ENCODE assay signal across 27 mouse cellular contexts in genomic region chr7:140864761-140865160, GRCm38 (mm10). TPM values are rescaled to one million over a fixed set of nuclear protein-coding genes. Genes with fewer than 3 reads are reported as not detected.
DNase-seq lines count a peak whose midpoint lies in the region; ATAC-seq and TF ChIP-seq lines count a peak whose summit lies in the region.
"Had no signal": no experiment of that assay in that cellular context is flagged by ENCODE, and none has a peak within 500 bp of the region (broad histone marks: within the 10 kb centered on the region; RNA-seq: fewer than 3 reads in every experiment).

No protein-coding gene starts in this region.

- DNase-seq in lung, adult 2 months = no peak
- DNase-seq in lung, postnatal 0 days (ENCODE audit: low spot score) = no peak
- DNase-seq in testis, postnatal 10 days (ENCODE audit: low spot score) = no peak
- DNase-seq: adrenal gland, adult 8-10 months; adrenal gland, postnatal 14 days; adrenal gland, postnatal 36 days; B cell, adult 2 months; cerebellum, adult 11-12 months; cerebellum, adult 2 months; cerebellum, adult 9-10 months; cerebellum, postnatal 25 days; embryo, embryonic 11 days; forebrain, postnatal 0 days had no signal

- TF ChIP-seq CTCF in lung, adult 2 months (IDR thresholded peaks at IDR 0.05; ENCODE audit: insufficient read depth, low read length) = no peak
- no peak for TF ChIP-seq CTCF in lung, postnatal 0 days (IDR thresholded peaks at IDR 0.05)
- no peak for TF ChIP-seq CTCF in testis, adult 2 months (IDR thresholded peaks at IDR 0.05; ENCODE audit: control insufficient read depth, insufficient read depth, insufficient replicate concordance, low read depth, low read length)

- H3K9ac ChIP-seq in lung, postnatal 0 days (replicated peaks; ENCODE audit: low read depth) = no peak overlapping the region
- H3K9ac ChIP-seq in forebrain, embryonic 12.5 days = no peak overlapping the region
- H3K9ac ChIP-seq: embryonic facial prominence, embryonic 13.5 days; embryonic facial prominence, embryonic 15.5 days; forebrain, embryonic 13.5 days; forebrain, embryonic 15.5 days; forebrain, postnatal 0 days had no signal

- no peak for ATAC-seq in lung, postnatal 0 days
- ATAC-seq in forebrain, embryonic 12.5 days (ENCODE audit: low FRiP score) = no peak
- ATAC-seq: activated CD4-positive, CD25-positive, alpha-beta regulatory T cell, adult 4 months; CD4-positive, CD25-positive, alpha-beta regulatory T cell, adult 4 months; forebrain, embryonic 13.5 days; forebrain, embryonic 15.5 days; forebrain, postnatal 0 days; Patski had no signal

- H3K27me3 ChIP-seq in lung, postnatal 0 days (replicated peaks; ENCODE audit: insufficient read depth, low read length) = no peaks in the 10 kb centered on the region
- H3K27me3 ChIP-seq in testis, adult 2 months (ENCODE audit: control insufficient read depth, insufficient read depth, low read length) = no peaks in the 10 kb centered on the region
- H3K27me3 ChIP-seq in myocyte (ENCODE audit: control insufficient read depth, insufficient read depth, insufficient read length) = no peaks in the 10 kb centered on the region
- no peaks in the 10 kb centered on the region for H3K27me3 ChIP-seq in forebrain, embryonic 12.5 days
- H3K27me3 ChIP-seq: CH12.LX; embryonic facial prominence, embryonic 13.5 days; embryonic facial prominence, embryonic 15.5 days; forebrain, embryonic 13.5 days; forebrain, embryonic 15.5 days; Patski had no signal

- H3K4me3 ChIP-seq in lung, adult 2 months (replicated peaks; ENCODE audit: extremely low read depth, low read depth, low read length) = no peak overlapping the region
- H3K4me3 ChIP-seq in lung, postnatal 0 days (ENCODE audit: low read depth, low read length) = no peak overlapping the region
- no peak overlapping the region for H3K4me3 ChIP-seq in testis, adult 2 months (ENCODE audit: control insufficient read depth, low read depth, low read length)
- H3K4me3 ChIP-seq in myocyte = no peak overlapping the region
- H3K4me3 ChIP-seq in forebrain, embryonic 12.5 days (replicated peaks) = no peak overlapping the region
- H3K4me3 ChIP-seq: embryonic facial prominence, embryonic 13.5 days; embryonic facial prominence, embryonic 15.5 days; forebrain, embryonic 10.5 days; forebrain, embryonic 13.5 days; forebrain, embryonic 15.5 days had no signal

- no peak overlapping the region for H3K4me2 ChIP-seq in lung, postnatal 0 days (replicated peaks; ENCODE audit: low read depth, low read length)
- no peak overlapping the region for H3K4me2 ChIP-seq in myocyte (ENCODE audit: low read depth)
- no peak overlapping the region for H3K4me2 ChIP-seq in forebrain, embryonic 12.5 days
- H3K4me2 ChIP-seq: embryonic facial prominence, embryonic 13.5 days; embryonic facial prominence, embryonic 15.5 days; forebrain, embryonic 13.5 days; forebrain, embryonic 15.5 days had no signal

- peaks cover 30% of the 10 kb centered on the region for H3K36me3 ChIP-seq in lung, postnatal 0 days (ENCODE audit: insufficient read depth, low read length)
- no peaks in the 10 kb centered on the region; the same call in 1 of the 2 replicates for H3K36me3 ChIP-seq in testis, adult 2 months (ENCODE audit: control insufficient read depth, insufficient read depth, low read length)
- peaks cover 35% of the 10 kb centered on the region for H3K36me3 ChIP-seq in myocyte (ENCODE audit: control insufficient read depth, insufficient read depth)
- peaks cover 65% of the 10 kb centered on the region for H3K36me3 ChIP-seq in forebrain, embryonic 12.5 days (replicated peaks)

- H3K79me2 ChIP-seq in myocyte (ENCODE audit: control insufficient read depth, insufficient read depth) = peaks cover 18% of the 10 kb centered on the region

- 83% methylated on average over 12 of the region's 12 CpGs for WGBS in lung, adult 2 months
- WGBS in lung, postnatal 0 days = 85% methylated on average over 12 of the region's 12 CpGs
- 95% methylated on average over 12 of the region's 12 CpGs for WGBS in forebrain, embryonic 12.5 days

- no peak overlapping the region for H3ac ChIP-seq in myocyte (ENCODE audit: control insufficient read depth, insufficient read length)

- no peaks in the 10 kb centered on the region for H3K4me1 ChIP-seq in lung, adult 2 months (ENCODE audit: control insufficient read depth, insufficient read depth, low read length)
- H3K4me1 ChIP-seq in lung, postnatal 0 days (ENCODE audit: insufficient read depth, low read depth, low read length) = no peaks in the 10 kb centered on the region
- H3K4me1 ChIP-seq in testis, adult 2 months (ENCODE audit: control insufficient read depth, insufficient read depth, low read length) = no peaks in the 10 kb centered on the region
- 0 out of 2 replicates have a peak, but pooled peaks cover under 1% of the 10 kb centered on the region for H3K4me1 ChIP-seq in forebrain, embryonic 12.5 days
- H3K4me1 ChIP-seq: forebrain, embryonic 10.5 days; forebrain, embryonic 13.5 days had no signal

- H3K9me3 ChIP-seq in lung, postnatal 0 days (ENCODE audit: low read length) = no peaks in the 10 kb centered on the region
- H3K9me3 ChIP-seq in forebrain, embryonic 12.5 days = no peaks in the 10 kb centered on the region
- H3K9me3 ChIP-seq: embryonic facial prominence, embryonic 13.5 days; embryonic facial prominence, embryonic 15.5 days; forebrain, embryonic 10.5 days; forebrain, embryonic 13.5 days; forebrain, embryonic 15.5 days; G1E had no signal

- TF ChIP-seq POLR2A in lung, adult 2 months (IDR thresholded peaks at IDR 0.05; ENCODE audit: borderline replicate concordance, extremely low read depth, low read depth, low read length) = 0 out of 2 replicates have a peak, but pooled peaks have one; percentile 8
- TF ChIP-seq POLR2A in testis, adult 2 months (IDR thresholded peaks at IDR 0.05; ENCODE audit: control insufficient read depth, low read depth, low read length) = peak; percentile 25; the same call in 1 of the 2 replicates
- peak; percentile 32 for TF ChIP-seq POLR2A in myocyte (IDR thresholded peaks at IDR 0.05; ENCODE audit: insufficient read length, low read depth)

- H3K27ac ChIP-seq in lung, postnatal 0 days (ENCODE audit: low read length) = no peak overlapping the region
- no peak overlapping the region for H3K27ac ChIP-seq in testis, adult 2 months (ENCODE audit: control insufficient read depth, insufficient read depth, low read depth, low read length)
- no peak overlapping the region for H3K27ac ChIP-seq in forebrain, embryonic 12.5 days
- H3K27ac ChIP-seq: embryonic facial prominence, embryonic 13.5 days; embryonic facial prominence, embryonic 15.5 days; forebrain, embryonic 10.5 days; forebrain, embryonic 13.5 days; forebrain, embryonic 15.5 days had no signal

- TF ChIP-seq EP300 in lung, postnatal 0 days (IDR thresholded peaks at IDR 0.05) = no peak

TF ChIP-seq in myocyte, 11 proteins besides CTCF, POLR2A, EP300 and RAD21:
- peak; percentile 98 for TF ChIP-seq POLR2AphosphoS2 (IDR thresholded peaks at IDR 0.05; ENCODE audit: insufficient read length, low read depth)
- TF ChIP-seq MYOD1 (IDR thresholded peaks at IDR 0.05; ENCODE audit: control insufficient read depth in 1 of 3, insufficient read length in 2 of 3, low read depth in 2 of 3) = no peak
- TF ChIP-seq E2F4 (IDR thresholded peaks at IDR 0.05; ENCODE audit: insufficient read depth) = no peak

RNA-seq across cellular contexts. Expression of gene Bet1l, which starts 7.4 kb away (rescaled TPM):
- 25.5 and 30.5 TPM in 2 replicates for polyA plus RNA-seq in lung, adult 2 months (2012; rRNA removed)
- 69.1 and 81.7 TPM in 2 replicates for polyA plus RNA-seq in lung, postnatal 0 days (2015; fragmentation: Nextera tagmentation; extraction: Ambion mirVana)
- polyA plus RNA-seq in testis, adult 2 months (2012; rRNA removed) = 20.8 and 22.9 TPM in 2 replicates
- 25.8 TPM for polyA plus RNA-seq in myocyte (2012; fragmentation: generic; extraction: Trizol)
- 27.6 and 27.8 TPM in 2 replicates for polyA plus RNA-seq in forebrain, embryonic 12.5 days (2016; fragmentation: Nextera tagmentation; extraction: Ambion mirVana)

RNA-seq across cellular contexts. Expression of gene Ric8a, which starts 8.0 kb away (rescaled TPM):
- 112 and 138 TPM in 2 replicates for polyA plus RNA-seq in lung, adult 2 months (2012; rRNA removed)
- polyA plus RNA-seq in lung, postnatal 0 days (2015; fragmentation: Nextera tagmentation; extraction: Ambion mirVana) = 63.6 and 68.0 TPM in 2 replicates
- polyA plus RNA-seq in testis, adult 2 months (2012; rRNA removed) = 33.7 and 34.5 TPM in 2 replicates
- polyA plus RNA-seq in myocyte (2012; fragmentation: generic; extraction: Trizol) = 123 TPM
- polyA plus RNA-seq in forebrain, embryonic 12.5 days (2016; fragmentation: Nextera tagmentation; extraction: Ambion mirVana) = 60.3 and 65.6 TPM in 2 replicates

RNA-seq across cellular contexts. Expression of gene Gm45785, which starts 8.6 kb away (rescaled TPM):
- polyA plus RNA-seq in lung, adult 2 months (2012; rRNA removed) = 2.2 TPM in 1 of 2 replicates, not detected in the other
- not detected in 2 replicates for polyA plus RNA-seq in lung, postnatal 0 days (2015; fragmentation: Nextera tagmentation; extraction: Ambion mirVana)
- not detected in 2 replicates for polyA plus RNA-seq in testis, adult 2 months (2012; rRNA removed)
- not detected for polyA plus RNA-seq in myocyte (2012; fragmentation: generic; extraction: Trizol)
- not detected in 2 replicates for polyA plus RNA-seq in forebrain, embryonic 12.5 days (2016; fragmentation: Nextera tagmentation; extraction: Ambion mirVana)
- polyA plus RNA-seq: activated CD4-positive, CD25-positive, alpha-beta regulatory T cell, adult 4 months; CD4-positive, CD25-positive, alpha-beta regulatory T cell, adult 4 months; embryonic facial prominence, embryonic 11.5 days; embryonic facial prominence, embryonic 13.5 days; embryonic facial prominence, embryonic 15.5 days; forebrain, embryonic 10.5 days; forebrain, embryonic 13.5 days; forebrain, embryonic 15.5 days; forebrain, postnatal 0 days; Patski had no signal

RNA-seq across cellular contexts. Expression of gene Psmd13, which starts 17.0 kb away (rescaled TPM):
- polyA plus RNA-seq in lung, adult 2 months (2012; rRNA removed) = 48.8 and 70.4 TPM in 2 replicates
- 157 and 164 TPM in 2 replicates for polyA plus RNA-seq in lung, postnatal 0 days (2015; fragmentation: Nextera tagmentation; extraction: Ambion mirVana)
- 74.8 and 77.4 TPM in 2 replicates for polyA plus RNA-seq in testis, adult 2 months (2012; rRNA removed)
- polyA plus RNA-seq in myocyte (2012; fragmentation: generic; extraction: Trizol) = 201 TPM
- 307 and 318 TPM in 2 replicates for polyA plus RNA-seq in forebrain, embryonic 12.5 days (2016; fragmentation: Nextera tagmentation; extraction: Ambion mirVana)

RNA-seq across cellular contexts. Expression of gene Odf3, which starts 17.2 kb away (rescaled TPM):
- 0.24 TPM in 1 of 2 replicates, not detected in the other for polyA plus RNA-seq in lung, adult 2 months (2012; rRNA removed)
- not detected in 2 replicates for polyA plus RNA-seq in lung, postnatal 0 days (2015; fragmentation: Nextera tagmentation; extraction: Ambion mirVana)
- polyA plus RNA-seq in testis, adult 2 months (2012; rRNA removed) = 539 and 573 TPM in 2 replicates
- 0.07 TPM for polyA plus RNA-seq in myocyte (2012; fragmentation: generic; extraction: Trizol)
- 0.13 TPM in 1 of 2 replicates, not detected in the other for polyA plus RNA-seq in forebrain, embryonic 12.5 days (2016; fragmentation: Nextera tagmentation; extraction: Ambion mirVana)
- polyA plus RNA-seq: activated CD4-positive, CD25-positive, alpha-beta regulatory T cell, adult 4 months; CD4-positive, CD25-positive, alpha-beta regulatory T cell, adult 4 months; embryonic facial prominence, embryonic 11.5 days; forebrain, embryonic 10.5 days; forebrain, embryonic 13.5 days; G1E had no signal
